Mouse (Mus musculus) embryonic facial prominence, embryonic 12.5 days (tissue): ENCODE measurements around the gene Nkpd1. TPM values are rescaled to one million over a fixed set of nuclear protein-coding genes. Genes with fewer than 3 reads are reported as not detected.
"Not testable (repeated sequence)": the region's sequence is repeated elsewhere in the genome, so short reads cannot be mapped to it uniquely, and the experiment has no call there.

Source experiments
- ATAC-seq: fragments of 200-750 bp; cut with Nextera tagmentation; 2 replicates; pipeline ENCODE4 v1.8.0; 2017; ENCODE audit not compliant: insufficient number of reproducible peaks, insufficient read depth, low FRiP score, low TSS enrichment
- H3K27ac ChIP-seq: fragments of 300-500 bp; sonication (generic); 2 replicates; pipeline ENCODE4 v1.5.1; 2016; ENCODE audit warnings: mild to moderate bottlenecking
- H3K27me3 ChIP-seq: fragments of 300-500 bp; sonication (generic); 2 replicates; pipeline ENCODE4 v1.6.1; 2016; ENCODE audit warnings: mild to moderate bottlenecking, moderate library complexity
- H3K36me3 ChIP-seq: fragments of 300-500 bp; sonication (generic); 2 replicates; pipeline ENCODE4 v1.6.1; 2016; ENCODE audit warnings: mild to moderate bottlenecking
- H3K4me1 ChIP-seq: fragments of 300-500 bp; sonication (generic); 2 replicates; pipeline ENCODE4 v1.6.1; 2016
- H3K4me2 ChIP-seq: fragments of 300-500 bp; sonication (generic); replicated peaks from 2 replicates; pipeline ENCODE4 v1.6.1; 2016; ENCODE audit warnings: mild to moderate bottlenecking, moderate library complexity
- H3K4me3 ChIP-seq: fragments of 300-500 bp; sonication (generic); 2 replicates; pipeline ENCODE4 v1.5.1; 2016; ENCODE audit warnings: mild to moderate bottlenecking
- H3K9ac ChIP-seq: fragments of 300-500 bp; sonication (generic); 2 replicates; pipeline ENCODE4 v1.6.1; 2016; ENCODE audit warnings: mild to moderate bottlenecking, moderate library complexity
- H3K9me3 ChIP-seq: fragments of 300-500 bp; sonication (generic); 2 replicates; pipeline ENCODE4 v1.6.1; 2016; ENCODE audit warnings: mild to moderate bottlenecking, moderate library complexity
- WGBS: fragments of 180-500 bp; shearing (Covaris S2); methylation state at CpG from one replicate; pipeline ENCODE4 v1.1.7; 2016; 5-methylcytosine and 5-hydroxymethylcytosine counted together
- polyA plus RNA-seq: library from polyadenylated mRNA; unstranded; fragments of >200 nt; fragmentation: Nextera tagmentation; extraction: Ambion mirVana; gene quantifications from 2 replicates; pipeline ENCODE4 v1.2.1, GENCODE M21; 2016

The Nkpd1 gene
- polyA plus RNA-seq, 1 experiment from 2014 or later, result 0.06 TPM

DNA sequence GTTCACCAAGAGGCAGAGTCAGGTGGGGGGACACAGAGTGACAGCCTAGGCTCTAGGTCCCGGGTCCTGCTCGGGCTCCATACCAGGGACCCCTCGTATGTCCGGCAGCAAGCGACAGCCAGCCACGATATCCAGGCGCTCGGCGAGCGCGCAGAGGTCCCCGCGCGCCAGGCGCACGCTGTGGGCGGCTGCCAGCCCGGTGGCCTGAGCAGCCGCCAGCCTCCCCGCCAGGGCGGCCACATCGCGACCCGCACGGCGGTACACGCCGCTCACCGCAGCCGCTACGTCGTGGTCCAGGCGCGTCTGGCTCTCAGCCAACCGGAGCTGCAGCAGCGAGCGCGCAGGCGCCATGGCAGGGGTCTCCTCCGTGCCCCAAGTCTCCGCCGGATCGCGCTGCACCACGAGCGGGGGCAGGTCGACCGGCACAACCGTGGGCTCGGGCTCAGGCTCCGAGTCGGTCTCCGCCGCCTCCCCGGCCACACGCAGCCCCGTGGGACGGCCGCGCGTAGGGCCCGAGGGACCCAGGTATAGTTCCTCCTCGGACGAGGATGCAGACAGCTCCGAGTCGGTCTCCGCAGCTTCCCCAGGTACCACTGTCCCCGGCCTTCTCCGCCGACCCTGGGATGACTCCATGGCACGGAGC is 10.5 kb upstream of the Nkpd1 start:
- H3K27me3 ChIP-seq, result no peaks in the 10 kb centered on the region
- H3K27ac ChIP-seq, result peak overlapping the region; percentile 52; the same call in 1 of the 2 replicates
- no peak for ATAC-seq
- no peaks in the 10 kb centered on the region for H3K9me3 ChIP-seq
- peak overlapping the region; percentile 82 for H3K4me3 ChIP-seq
- peaks cover 14% of the 10 kb centered on the region for H3K4me1 ChIP-seq
- no peaks in the 10 kb centered on the region for H3K36me3 ChIP-seq
- under 1% methylated on average over 70 of the region's 71 CpGs for WGBS
- peak overlapping the region; percentile 79 for H3K4me2 ChIP-seq
- peak overlapping the region; percentile 79 for H3K9ac ChIP-seq

DNA sequence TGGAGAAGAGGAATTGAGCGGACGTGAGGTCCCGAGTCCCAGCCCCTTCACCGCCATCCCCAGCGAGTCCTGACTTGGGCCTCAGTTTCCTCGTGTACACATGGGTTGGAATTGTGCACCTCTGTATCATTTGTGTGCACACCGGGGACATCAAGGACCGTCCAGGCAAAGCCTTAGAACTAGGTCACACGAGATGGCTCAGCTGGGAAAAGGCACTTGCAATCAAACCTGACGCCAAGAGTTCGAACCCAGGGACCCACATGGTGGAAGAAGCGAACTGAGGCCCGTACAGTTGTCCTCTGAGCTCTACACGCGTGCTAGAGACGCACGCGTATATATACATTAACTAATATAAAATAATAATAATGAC is 10.0 kb upstream of the Nkpd1 start:
- 5% methylated on average over 18 of the region's 18 CpGs for WGBS
- no peaks in the 10 kb centered on the region for H3K36me3 ChIP-seq
- peak overlapping the region; percentile 52; the same call in 1 of the 2 replicates for H3K27ac ChIP-seq

DNA sequence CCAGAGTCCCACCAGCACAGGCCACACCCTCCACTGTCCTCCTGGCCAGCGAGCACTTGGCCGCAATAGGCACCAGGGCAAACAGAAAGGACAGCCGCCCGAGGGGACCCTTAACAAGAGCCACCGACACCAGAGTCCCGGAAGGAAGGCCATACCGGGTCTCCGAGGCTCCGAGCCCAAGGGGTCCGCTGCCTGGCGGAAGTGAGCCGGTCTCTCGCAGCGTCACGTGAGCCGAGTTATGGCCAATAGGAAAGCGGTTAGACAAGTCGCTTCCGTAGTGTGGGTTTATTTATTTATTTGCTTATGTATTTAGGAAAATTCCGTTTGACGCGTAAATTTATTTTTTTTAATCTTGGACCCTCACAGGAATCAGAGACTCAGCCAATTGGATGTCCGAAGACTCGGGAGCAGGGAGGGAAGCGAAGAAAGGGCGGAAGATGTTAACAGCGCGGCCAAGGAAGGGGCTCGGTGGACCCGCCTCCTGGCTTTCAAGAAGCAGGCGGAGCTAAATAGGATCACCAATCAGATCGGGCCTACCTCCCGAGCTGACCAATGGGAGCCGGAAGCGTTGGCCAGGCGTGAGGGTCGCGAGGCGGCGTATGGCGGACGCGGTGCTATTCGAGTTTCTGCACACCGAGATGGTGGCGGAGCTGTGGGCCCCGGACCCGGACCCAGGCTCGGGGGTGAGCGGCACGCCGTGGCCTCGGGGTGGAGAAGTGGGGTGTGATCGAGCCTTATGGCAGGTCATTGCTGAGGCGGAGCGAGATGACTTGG is 9.3 kb upstream of the Nkpd1 start, which contains the start of the genes Bloc1s3 and Trappc6a:
Gene Bloc1s3 (minus strand): TSS at position 218 of the 774 bp plus-strand sequence.
Gene Trappc6a (plus strand): TSS at position 246 of the 774 bp plus-strand sequence.
- WGBS, result under 1% methylated on average over 56 of the region's 56 CpGs
- H3K4me1 ChIP-seq, result peaks cover 14% of the 10 kb centered on the region
- peak within 1 kb of the TSS; percentile 82 for H3K4me3 ChIP-seq
- no peaks in the 10 kb centered on the region for H3K27me3 ChIP-seq
- ATAC-seq, result peak; percentile 81
- H3K9ac ChIP-seq, result peak within 1 kb of the TSS; percentile 79
- no peaks in the 10 kb centered on the region for H3K9me3 ChIP-seq
- H3K4me2 ChIP-seq, result peak within 1 kb of the TSS; percentile 79
- peak within 1 kb of the TSS; percentile 57; the same call in 1 of the 2 replicates for H3K27ac ChIP-seq
- no peaks in the 10 kb centered on the region for H3K36me3 ChIP-seq

More for the DNA sequence above, 10.0 kb upstream of the Nkpd1 start:
- no peak for ATAC-seq
- Histone ChIP-seq H3K9ac (peak overlapping the region; percentile 79), H3K27me3 (no peaks in the 10 kb centered on the region), H3K4me2 (peak overlapping the region; percentile 79), H3K9me3 (no peaks in the 10 kb centered on the region), H3K4me3 (peak overlapping the region; percentile 82), H3K4me1 (peaks cover 14% of the 10 kb centered on the region)

DNA sequence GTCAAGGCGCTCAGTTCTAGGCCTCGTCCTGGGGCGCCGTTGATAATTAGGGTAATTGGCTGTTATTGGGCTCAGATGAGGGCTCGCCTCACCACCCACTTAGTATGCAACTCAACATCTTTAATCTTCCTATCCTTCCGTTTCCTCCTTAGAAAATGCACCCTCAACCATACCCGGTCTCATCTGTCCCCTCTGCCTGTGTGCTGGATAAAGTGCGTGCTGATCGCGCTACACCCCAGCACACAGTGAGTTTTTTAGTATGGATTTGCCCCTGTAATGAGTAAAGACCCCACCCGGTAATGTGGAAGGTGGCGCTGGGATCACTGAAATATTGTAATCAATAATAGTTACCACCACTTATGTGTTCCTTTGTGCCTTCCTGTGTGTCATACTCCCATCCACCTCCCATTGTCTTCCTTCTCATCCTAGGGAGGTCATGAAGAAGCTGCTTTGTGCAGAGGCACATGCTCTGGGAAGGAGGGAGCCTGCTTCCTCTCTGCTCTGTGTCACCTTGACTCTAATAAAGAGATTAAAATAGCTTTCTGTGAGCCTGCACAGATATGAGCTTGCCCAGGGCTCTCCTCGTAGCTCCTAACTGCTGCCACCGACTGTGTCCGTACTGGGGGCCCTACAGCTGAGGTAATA is 8.6 kb upstream of the Nkpd1 start:
- no peaks in the 10 kb centered on the region for H3K36me3 ChIP-seq
- H3K9me3 ChIP-seq, result no peaks in the 10 kb centered on the region
- no peak for ATAC-seq
- H3K27ac ChIP-seq, result peak overlapping the region; percentile 57; the same call in 1 of the 2 replicates
- H3K27me3 ChIP-seq, result no peaks in the 10 kb centered on the region
- peaks cover 14% of the 10 kb centered on the region for H3K4me1 ChIP-seq
- H3K9ac ChIP-seq, result peak overlapping the region; percentile 79
- WGBS, result 8% methylated on average over 15 of the region's 15 CpGs
- peak overlapping the region; percentile 79 for H3K4me2 ChIP-seq
- peak overlapping the region; percentile 82 for H3K4me3 ChIP-seq

DNA sequence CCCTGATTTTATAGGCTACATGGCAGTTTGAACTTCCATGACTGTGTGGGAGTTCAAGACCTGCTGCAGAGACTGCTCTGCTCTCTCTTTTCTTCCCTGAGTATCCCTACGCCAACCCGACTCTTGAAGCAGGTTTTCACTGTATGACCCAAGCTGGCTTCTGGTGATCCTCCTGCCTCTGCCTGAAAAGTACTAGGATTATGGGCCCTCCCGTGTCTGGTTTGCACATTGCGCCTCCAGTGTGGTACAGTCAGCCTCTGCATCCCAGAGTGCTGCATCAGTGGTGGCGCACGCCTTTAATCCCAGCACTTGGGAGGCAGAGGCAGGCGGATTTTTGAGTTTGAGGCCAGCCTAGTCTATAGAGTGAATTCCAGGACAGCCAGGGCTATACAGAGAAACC is 7.9 kb upstream of the Nkpd1 start:
- no peak for ATAC-seq
- Histone ChIP-seq H3K4me1 (peaks cover 14% of the 10 kb centered on the region), H3K9ac (no peak overlapping the region), H3K4me2 (peak overlapping the region; percentile 79), H3K27ac (no peak overlapping the region), H3K4me3 (peak overlapping the region; percentile 82; the same call in 1 of the 2 replicates), H3K9me3 (no peaks in the 10 kb centered on the region), H3K27me3 (no peaks in the 10 kb centered on the region), H3K36me3 (no peaks in the 10 kb centered on the region)
- 91% methylated on average over 7 of the region's 7 CpGs for WGBS

DNA sequence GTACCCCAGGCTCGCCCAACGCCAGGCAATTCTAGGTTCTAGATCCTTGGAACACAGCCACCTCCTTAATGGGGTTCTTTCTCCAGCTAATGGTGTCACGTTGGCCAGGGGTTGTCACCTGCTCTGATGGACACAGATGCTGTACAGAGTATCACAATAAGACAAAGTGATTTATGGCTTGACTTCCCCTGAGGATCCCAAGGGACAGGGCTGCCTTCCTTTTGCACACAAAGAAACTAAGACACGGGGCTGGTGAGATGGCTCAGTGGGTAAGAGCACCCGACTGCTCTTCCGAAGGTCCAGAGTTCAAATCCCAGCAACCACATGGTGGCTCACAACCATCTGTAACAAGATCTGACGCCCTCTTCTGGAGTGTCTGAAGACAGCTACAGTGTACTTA is 5.7 kb upstream of the Nkpd1 start:
- peaks cover 11% of the 10 kb centered on the region for H3K4me1 ChIP-seq
- not testable (repeated sequence) for H3K9me3 ChIP-seq, H3K4me3 ChIP-seq, H3K27ac ChIP-seq, H3K4me2 ChIP-seq, H3K9ac ChIP-seq, ATAC-seq, H3K27me3 ChIP-seq, H3K36me3 ChIP-seq
- 94% methylated on average over 6 of the region's 7 CpGs for WGBS

DNA sequence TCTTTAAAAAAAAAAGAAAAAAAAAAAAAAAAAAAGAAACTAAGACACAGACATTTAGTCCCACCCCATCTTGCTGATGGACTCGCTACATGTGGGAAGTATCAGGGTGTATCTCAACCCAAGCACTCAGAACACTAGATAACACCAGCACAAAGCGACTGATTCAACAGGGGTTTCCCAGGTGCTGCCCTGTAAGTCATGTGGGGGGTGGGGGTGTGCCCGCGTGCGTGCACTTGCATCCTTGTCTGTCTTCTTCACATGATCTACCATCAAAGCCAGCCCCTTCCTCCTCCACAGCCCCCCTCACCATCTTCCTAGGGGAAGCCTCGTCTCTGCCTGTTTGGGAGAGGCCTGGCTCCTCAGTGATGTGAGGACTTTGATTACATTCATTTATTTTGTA is 5.3 kb upstream of the Nkpd1 start:
- peaks cover 11% of the 10 kb centered on the region for H3K4me1 ChIP-seq
- H3K27ac ChIP-seq, result no peak overlapping the region
- H3K4me2 ChIP-seq, result no peak overlapping the region
- ATAC-seq, result no peak
- 84% methylated on average over 6 of the region's 6 CpGs for WGBS
- H3K4me3 ChIP-seq, result no peak overlapping the region
- no peaks in the 10 kb centered on the region for H3K9me3 ChIP-seq
- H3K36me3 ChIP-seq, result no peaks in the 10 kb centered on the region
- no peak overlapping the region for H3K9ac ChIP-seq
- H3K27me3 ChIP-seq, result peaks cover 11% of the 10 kb centered on the region

DNA sequence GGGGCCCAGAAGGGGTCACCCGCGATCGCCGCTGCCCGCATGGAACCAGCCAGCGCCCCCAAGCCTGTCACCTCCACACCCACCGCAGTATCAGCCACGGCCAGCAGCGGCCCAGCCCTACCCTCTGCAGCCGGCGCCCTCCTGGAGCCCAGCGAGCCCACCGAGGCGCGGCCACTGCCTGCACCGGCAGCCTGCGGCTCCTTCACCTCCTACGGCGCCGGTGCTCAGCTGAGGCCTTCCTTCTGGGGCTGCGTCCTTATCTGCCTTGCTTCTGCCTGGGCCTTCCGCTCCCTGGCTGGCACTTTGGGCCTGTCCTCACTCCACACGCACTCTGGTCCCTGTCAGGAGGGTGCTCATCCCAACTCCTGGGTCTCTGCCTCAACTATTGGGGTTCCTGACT is 2.4 kb downstream of the Nkpd1 start:
- ATAC-seq, result no peak
- Histone ChIP-seq H3K27me3 (peaks cover 87% of the 10 kb centered on the region), H3K4me3 (peak overlapping the region; percentile 23), H3K27ac (no peak overlapping the region), H3K9ac (peak overlapping the region; percentile 33; the same call in 1 of the 2 replicates), H3K9me3 (0 out of 2 replicates have a peak, but pooled peaks cover 2% of the 10 kb centered on the region), H3K36me3 (no peaks in the 10 kb centered on the region), H3K4me1 (peaks cover 30% of the 10 kb centered on the region), H3K4me2 (peak overlapping the region; percentile 45)
- WGBS, result 7% methylated on average over 23 of the region's 23 CpGs

DNA sequence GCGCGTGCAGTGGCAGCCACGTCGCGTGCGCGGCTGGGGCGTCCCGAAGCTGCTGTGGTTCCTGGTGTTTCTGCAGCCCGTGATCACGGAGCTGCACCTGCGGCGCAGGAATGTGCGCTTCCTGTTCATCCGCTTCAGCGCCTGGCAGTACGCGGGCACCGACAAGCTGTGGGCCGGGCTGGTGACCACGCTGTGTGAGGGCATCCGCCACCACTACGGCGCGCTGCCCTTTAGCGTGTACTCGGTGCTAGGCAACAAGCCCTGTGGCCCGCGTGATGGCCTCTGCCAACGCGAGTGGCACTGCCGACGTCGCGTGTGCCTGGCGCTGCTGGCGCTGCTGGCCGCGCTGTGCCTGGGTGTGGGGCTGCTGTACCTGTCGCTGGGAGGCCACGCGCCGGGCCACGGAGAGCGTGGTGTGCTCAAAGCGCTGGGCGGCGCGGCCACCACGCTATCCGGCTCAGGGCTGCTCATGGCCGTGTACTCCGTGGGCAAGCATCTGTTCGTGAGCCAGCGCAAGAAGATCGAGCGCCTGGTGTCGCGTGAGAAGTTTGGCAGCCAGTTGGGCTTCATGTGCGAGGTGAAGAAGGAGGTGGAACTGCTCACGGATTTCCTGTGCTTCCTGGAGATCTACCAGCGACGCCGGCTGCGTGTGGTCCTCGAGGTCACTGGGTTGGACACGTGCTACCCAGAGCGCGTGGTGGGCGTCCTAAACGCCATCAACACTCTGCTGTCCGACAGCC is 5.5 kb downstream of the Nkpd1 start:
- Histone ChIP-seq H3K4me3 (peak overlapping the region; percentile 43), H3K27me3 (peaks cover 82% of the 10 kb centered on the region), H3K4me1 (peaks cover 26% of the 10 kb centered on the region), H3K4me2 (peak overlapping the region; percentile 82), H3K36me3 (no peaks in the 10 kb centered on the region), H3K9ac (no peak overlapping the region; the same call in 1 of the 2 replicates), H3K27ac (no peak overlapping the region), H3K9me3 (0 out of 2 replicates have a peak, but pooled peaks cover 2% of the 10 kb centered on the region)
- WGBS, result 17% methylated on average over 72 of the region's 72 CpGs
- ATAC-seq, result no peak

DNA sequence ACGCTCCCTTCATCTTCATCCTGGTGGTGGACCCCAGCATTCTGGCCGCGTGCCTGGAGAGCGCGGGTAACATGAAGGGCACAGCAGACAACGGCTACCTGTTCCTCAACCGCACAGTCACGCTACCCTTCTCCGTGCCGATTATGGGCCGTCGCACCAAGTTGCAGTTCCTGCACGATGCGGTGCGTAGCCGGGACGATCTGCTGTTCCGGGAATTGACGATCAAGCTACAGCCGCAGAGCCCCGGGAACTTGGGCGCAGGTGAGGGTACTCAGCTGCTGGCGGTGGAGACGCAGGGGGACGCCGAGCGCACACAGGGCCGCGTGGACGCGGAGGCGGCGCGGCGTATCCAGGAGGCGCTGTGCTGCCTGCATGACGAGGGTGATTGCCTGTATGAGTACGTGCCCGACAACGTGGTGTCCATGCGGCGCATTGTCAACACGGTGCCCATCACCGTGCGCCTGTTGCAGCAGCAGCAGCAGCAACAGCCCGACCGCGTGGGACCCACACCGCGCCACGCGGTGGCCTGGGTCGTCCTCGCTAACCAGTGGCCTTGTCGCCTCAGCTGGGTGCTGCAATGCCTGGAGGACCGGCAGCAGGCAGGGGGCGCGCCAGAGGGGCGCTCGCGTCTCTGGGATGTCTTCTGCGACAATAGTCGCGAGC is 6.2 kb downstream of the Nkpd1 start:
- peak overlapping the region; percentile 82 for H3K4me2 ChIP-seq
- H3K9me3 ChIP-seq, result 0 out of 2 replicates have a peak, but pooled peaks cover 2% of the 10 kb centered on the region
- H3K27me3 ChIP-seq, result peaks cover 75% of the 10 kb centered on the region
- peaks cover 26% of the 10 kb centered on the region for H3K4me1 ChIP-seq
- WGBS, result 2% methylated on average over 64 of the region's 64 CpGs
- H3K27ac ChIP-seq, result no peak overlapping the region
- H3K4me3 ChIP-seq, result peak overlapping the region; percentile 43
- H3K9ac ChIP-seq, result peak overlapping the region; percentile 44; the same call in 1 of the 2 replicates
- ATAC-seq, result peak; percentile 23; the same call in 1 of the 2 replicates
- peaks cover 1% of the 10 kb centered on the region; the same call in 1 of the 2 replicates for H3K36me3 ChIP-seq
